Mouse (Mus musculus): ENCODE measurements around the gene Mrap.

Mrap gene

GRCm38 (mm10) chr16:90738092-90738956 lies at the start of gene Mrap:
Gene Mrap, plus strand, starts transcription at chr16:90738207.
- no peak for DNase-seq

GRCm38 (mm10) chr16:90692704-90693385 lies 45.2 kb upstream of the Mrap start:
- no peak for DNase-seq

- DNase-seq = no peak
These were observed 44.4 kb upstream of the Mrap start for GRCm38 (mm10) chr16:90693625-90694024.

GRCm38 (mm10) chr16:90694719-90695118 lies 43.3 kb upstream of the Mrap start:
- peak; percentile 22 to 60 for DNase-seq

GRCm38 (mm10) chr16:90695121-90695520 lies 42.9 kb upstream of the Mrap start:
- no peak for DNase-seq

- no peak for DNase-seq
These were observed 41.7 kb upstream of the Mrap start for GRCm38 (mm10) chr16:90696306-90696705.

- no peak for DNase-seq
These were observed 38.6 kb upstream of the Mrap start for GRCm38 (mm10) chr16:90699390-90699789.

- DNase-seq = no peak
These were observed 36.5 kb upstream of the Mrap start for GRCm38 (mm10) chr16:90701541-90701940.

- DNase-seq = no peak
These were observed 34.4 kb upstream of the Mrap start for GRCm38 (mm10) chr16:90703646-90704045.

GRCm38 (mm10) chr16:90704161-90704825 lies 33.7 kb upstream of the Mrap start:
- no peak for DNase-seq

GRCm38 (mm10) chr16:90706279-90706678 lies 31.7 kb upstream of the Mrap start:
- DNase-seq = no peak

- DNase-seq = peak; percentile 56 to 72
These were observed 28.2 kb upstream of the Mrap start for GRCm38 (mm10) chr16:90709711-90710289.

GRCm38 (mm10) chr16:90710313-90710712 lies 27.7 kb upstream of the Mrap start:
- no peak for DNase-seq

- no peak for DNase-seq
These were observed 14.0 kb upstream of the Mrap start for GRCm38 (mm10) chr16:90724051-90724450.

- no peak for DNase-seq
These were observed 11.3 kb upstream of the Mrap start for GRCm38 (mm10) chr16:90726600-90727227.

GRCm38 (mm10) chr16:90727233-90728115 lies 10.5 kb upstream of the Mrap start, which contains the start of gene Mis18a:
Gene Mis18a, minus strand, starts transcription at chr16:90727404.
- peak; percentile 95 to 97 for DNase-seq

- no peak for DNase-seq
These were observed 2.4 kb upstream of the Mrap start for GRCm38 (mm10) chr16:90735611-90736010.

- peak; percentile 21 to 26 for DNase-seq
These were observed 1.2 kb upstream of the Mrap start for GRCm38 (mm10) chr16:90736672-90737270.

GRCm38 (mm10) chr16:90747143-90747542 lies 9.1 kb downstream of the Mrap start:
- DNase-seq = no peak

GRCm38 (mm10) chr16:90748169-90748568 lies 10.2 kb downstream of the Mrap start:
- DNase-seq = no peak

- DNase-seq = peak in 1 of 2 experiments; percentile 51
These were observed 15.5 kb downstream of the Mrap start for GRCm38 (mm10) chr16:90753386-90753941.
